Mouse (Mus musculus): ENCODE measurements at regions not wholly inside any gene's neighbourhood (a gene's known extent, or its start where the extent isn't known, plus 50 kb on each side); places are given as distances from the start of the nearest gene placed in this dataset.

GRCm38 (mm10) chr17:31775966-31776365 lies 79.6 kb downstream of the Sik1 start:
- no peak for DNase-seq (ENCODE audit: low read depth in 1 of 2, low spot score in 2 of 2)

DNA sequence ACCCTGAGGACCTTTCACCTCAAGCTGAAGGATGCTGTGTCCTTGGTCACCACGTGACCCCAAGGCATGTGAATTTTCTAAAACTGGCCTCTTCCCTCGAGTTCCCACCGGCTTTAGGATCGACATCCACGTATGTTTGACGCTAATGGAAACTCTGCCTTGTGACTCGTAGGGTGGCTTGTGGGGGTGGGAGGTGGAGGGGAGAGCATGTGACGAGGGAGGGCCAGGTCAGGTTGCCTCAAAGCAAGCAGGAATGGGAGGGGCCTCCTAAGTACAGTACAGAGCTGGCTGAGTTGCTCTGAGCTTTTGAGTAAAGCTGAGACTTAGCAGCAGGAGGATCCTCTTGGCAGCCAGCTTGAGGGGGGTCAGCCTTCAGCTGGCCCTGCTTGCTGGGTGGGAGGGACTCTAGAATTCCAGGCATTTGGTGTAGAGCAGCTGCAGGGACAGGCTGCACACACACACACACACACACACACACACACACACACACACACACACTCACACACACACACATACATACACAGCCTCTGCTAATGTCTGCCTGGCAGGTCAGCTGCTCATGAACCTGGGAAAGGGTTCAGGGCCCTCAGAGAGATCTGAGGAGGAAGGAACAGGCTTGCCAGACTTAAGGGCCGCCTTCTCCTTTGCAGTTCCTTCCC lies 78.5 kb downstream of the Sik1 start:
- no peak for DNase-seq (ENCODE audit: low read depth in 1 of 2, low spot score in 2 of 2)

GRCm38 (mm10) chr17:31777751-31778150 lies 77.9 kb downstream of the Sik1 start:
- no peak for DNase-seq (ENCODE audit: low read depth in 1 of 2, low spot score in 2 of 2)

- DNase-seq (ENCODE audit: low read depth in 1 of 2, low spot score in 2 of 2): no peak
Measured at GRCm38 (mm10) chr17:31779466-31779865, 76.1 kb downstream of the Sik1 start.

- no peak for DNase-seq (ENCODE audit: low read depth in 1 of 2, low spot score in 2 of 2)
Measured at GRCm38 (mm10) chr17:31782251-31782650, 73.4 kb downstream of the Sik1 start.

DNA sequence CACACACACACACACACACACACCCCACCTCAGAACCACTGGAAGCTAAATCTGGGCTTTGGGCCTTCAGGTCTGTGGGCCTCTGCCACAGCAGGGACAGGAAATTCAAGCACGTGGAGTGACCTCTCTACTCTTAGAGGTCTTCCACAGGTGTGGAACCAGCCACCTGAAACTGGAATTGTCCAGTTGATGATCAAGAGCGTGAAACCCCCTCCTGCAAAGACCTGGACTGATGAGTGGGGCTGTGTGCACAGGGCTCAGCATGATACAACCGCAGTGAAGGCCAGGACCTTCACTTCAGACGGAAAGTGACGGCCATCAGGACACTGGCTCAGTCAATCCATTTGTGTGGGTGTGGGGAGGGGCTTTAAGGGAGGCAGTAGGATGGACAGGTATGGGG lies 72.5 kb downstream of the Sik1 start:
- no peak for DNase-seq (ENCODE audit: low read depth in 1 of 2, low spot score in 2 of 2)

DNA sequence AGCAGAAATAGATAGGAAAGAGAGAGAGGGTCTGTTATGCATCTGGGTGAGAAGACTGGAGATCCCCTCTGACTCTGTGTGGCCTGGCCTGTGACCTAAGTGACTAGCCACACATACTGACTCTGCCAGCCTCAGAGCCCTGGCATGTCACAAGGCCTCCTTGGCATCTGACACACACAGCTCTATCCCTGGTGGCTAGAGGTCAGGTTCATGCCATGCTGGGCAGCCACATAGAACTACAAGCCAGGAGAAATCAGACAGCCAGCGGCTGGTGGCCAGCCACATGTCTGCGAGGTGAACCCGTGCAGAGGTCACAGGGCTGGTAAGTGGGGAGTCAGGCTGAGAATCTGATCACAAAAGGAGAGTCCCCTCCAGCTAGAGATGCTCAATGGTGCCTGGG lies 67.3 kb downstream of the Sik1 start:
- no peak for DNase-seq (ENCODE audit: low read depth in 1 of 2, low spot score in 2 of 2)

DNA sequence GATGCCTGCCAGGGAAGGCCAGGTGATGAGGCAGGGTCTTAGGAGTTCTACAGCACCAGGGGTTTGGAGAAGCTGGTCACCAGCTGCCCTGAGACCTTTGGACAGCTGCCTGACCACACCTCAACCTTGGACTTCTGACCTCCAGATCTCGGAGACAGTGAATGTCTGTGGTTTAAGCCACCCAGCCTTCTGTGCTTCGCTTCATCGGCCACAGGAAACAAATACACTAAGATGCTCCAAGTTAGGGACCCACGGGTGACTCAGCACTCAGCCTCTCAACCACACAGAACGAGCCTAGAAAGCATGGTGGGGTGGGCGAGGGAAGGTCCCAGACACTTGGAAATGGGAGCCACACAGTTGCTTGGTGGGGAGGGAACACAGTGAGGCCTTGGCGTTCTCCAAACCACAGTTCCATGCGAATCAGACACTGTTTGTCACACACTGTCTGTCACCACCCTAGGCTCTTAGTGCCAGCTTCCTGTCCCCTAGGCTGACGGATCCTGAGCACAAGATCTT lies 66.5 kb downstream of the Sik1 start:
- no peak for DNase-seq (ENCODE audit: low read depth in 1 of 2, low spot score in 2 of 2)

GRCm38 (mm10) chr17:31789906-31790279 lies 65.7 kb downstream of the Sik1 start:
- no peak for DNase-seq (ENCODE audit: low read depth in 1 of 2, low spot score in 2 of 2)

GRCm38 (mm10) chr17:31790280-31791063 lies 65.1 kb downstream of the Sik1 start:
- no peak for DNase-seq (ENCODE audit: low read depth in 1 of 2, low spot score in 2 of 2)

- no peak for DNase-seq (ENCODE audit: low read depth in 1 of 2, low spot score in 2 of 2)
Measured at GRCm38 (mm10) chr17:31791656-31792055, 63.9 kb downstream of the Sik1 start.

DNA sequence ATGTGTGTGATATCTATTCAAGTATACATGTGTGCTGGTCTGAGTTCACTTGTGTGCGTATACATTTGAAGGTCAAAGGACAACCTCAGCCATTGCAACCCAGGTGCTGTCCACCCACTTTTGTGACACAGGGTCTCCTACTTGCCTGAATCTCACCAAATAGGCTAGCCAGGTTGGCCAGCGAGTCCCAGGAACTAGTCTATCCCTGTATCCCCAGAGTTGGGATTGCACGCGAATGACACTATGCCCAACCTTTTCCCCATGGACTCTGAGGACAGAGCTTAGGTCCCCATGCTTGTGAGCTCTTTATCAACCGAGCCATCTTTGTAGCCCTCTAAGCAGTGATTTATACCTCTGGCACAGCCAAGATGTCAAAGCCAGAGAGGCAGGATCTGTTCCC lies 62.6 kb downstream of the Sik1 start:
- no peak for DNase-seq (ENCODE audit: low read depth in 1 of 2, low spot score in 2 of 2)

DNA sequence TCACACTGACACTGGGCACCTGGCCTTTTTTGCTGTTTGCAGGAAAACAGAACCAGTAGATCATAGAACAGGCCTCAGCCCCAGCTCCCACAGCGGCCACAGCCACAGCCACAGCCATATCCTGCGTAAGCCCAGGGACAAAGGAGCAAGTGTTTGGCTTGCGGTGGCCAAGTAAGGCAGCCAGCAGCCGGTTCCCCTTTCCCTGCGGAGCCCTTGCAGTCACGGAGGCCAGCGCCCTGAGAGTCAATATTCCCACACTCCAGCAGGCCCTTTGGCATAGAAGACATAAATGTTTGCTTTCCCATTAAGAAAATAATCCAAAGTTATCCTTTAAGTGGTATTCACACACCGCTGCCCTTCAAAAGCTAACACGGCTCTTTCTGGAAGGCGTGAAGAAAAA lies 62.1 kb downstream of the Sik1 start:
- peak; percentile 17 to 45 for DNase-seq (ENCODE audit: low read depth in 1 of 2, low spot score in 2 of 2)

DNA sequence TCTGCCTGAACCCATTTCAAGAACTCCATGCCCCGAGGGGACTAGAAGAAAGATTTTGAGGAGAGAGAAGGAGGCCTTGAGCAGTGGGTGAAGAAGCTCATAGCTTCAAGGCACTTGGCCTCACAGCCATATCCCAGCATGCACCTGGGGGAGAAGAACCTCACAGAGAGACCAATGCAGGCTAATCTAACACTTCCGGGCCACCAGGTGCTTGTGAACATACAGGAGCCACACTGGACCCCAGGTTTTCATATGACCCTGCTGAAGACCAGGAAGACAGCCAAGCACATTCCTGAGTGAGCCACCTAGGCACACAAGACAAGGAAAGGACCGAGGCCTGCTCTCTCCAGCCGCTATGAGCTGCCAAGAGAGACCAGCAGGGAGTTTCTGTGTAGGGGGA lies 61.6 kb downstream of the Sik1 start:
- DNase-seq (ENCODE audit: low read depth in 1 of 2, low spot score in 2 of 2): no peak

All from monocyte, adult 2 months (primary cell).